Mouse (Mus musculus) midbrain, embryonic 12.5 days (tissue): ENCODE data around the gene Alox12. TPM values are rescaled to one million over a fixed set of nuclear protein-coding genes. Genes with fewer than 3 reads are reported as not detected.
A peak's percentile ranks its signal among the peaks of the same experiment; 100 is the strongest.

ENCODE experiments used
- ATAC-seq: fragments of 200-750 bp; cut with Nextera tagmentation; 2 replicates; pipeline ENCODE4 v1.8.0; 2017; ENCODE audit warnings: low read depth, moderate TSS enrichment, moderate library complexity; ENCODE audit not compliant: low FRiP score
- H3K27ac ChIP-seq: fragments of 300-500 bp; sonication (generic); replicated peaks from 2 replicates; pipeline ENCODE4 v1.5.1; 2016; ENCODE audit warnings: mild to moderate bottlenecking
- H3K27me3 ChIP-seq: fragments of 300-500 bp; sonication (generic); 2 replicates; pipeline ENCODE4 v1.6.1; 2016; ENCODE audit warnings: mild to moderate bottlenecking
- H3K36me3 ChIP-seq: fragments of 300-500 bp; sonication (generic); 2 replicates; pipeline ENCODE4 v1.6.1; 2016
- H3K4me1 ChIP-seq: fragments of 300-500 bp; sonication (generic); 2 replicates; pipeline ENCODE4 v1.6.1; 2016
- H3K4me2 ChIP-seq: fragments of 300-500 bp; sonication (generic); replicated peaks from 2 replicates; pipeline ENCODE4 v1.6.1; 2016; ENCODE audit warnings: mild to moderate bottlenecking, moderate library complexity
- H3K4me3 ChIP-seq: fragments of 300-500 bp; sonication (generic); 2 replicates; pipeline ENCODE4 v1.5.1; 2016; ENCODE audit warnings: mild to moderate bottlenecking
- H3K9ac ChIP-seq: fragments of 300-500 bp; sonication (generic); replicated peaks from 2 replicates; pipeline ENCODE4 v1.6.1; 2016; ENCODE audit warnings: mild to moderate bottlenecking, moderate library complexity
- H3K9me3 ChIP-seq: fragments of 300-500 bp; sonication (generic); 2 replicates; pipeline ENCODE4 v1.6.1; 2016; ENCODE audit warnings: mild to moderate bottlenecking
- WGBS: fragments of 180-500 bp; shearing (Covaris S2); methylation state at CpG from one replicate; pipeline ENCODE4 v1.1.7; 2016; 5-methylcytosine and 5-hydroxymethylcytosine counted together
- microRNA counts: library from miRNA; unstranded; fragments of <30 nt; microRNA quantifications from one replicate; lab custom pipeline; 2017
- microRNA-seq: library from miRNA; unstranded; fragments of <30 nt; microRNA quantifications from one replicate; pipeline ENCODE4, GENCODE M21; 2017
- polyA plus RNA-seq: library from polyadenylated mRNA; unstranded; fragments of >200 nt; fragmentation: Nextera tagmentation; extraction: Ambion mirVana; gene quantifications from 2 replicates; pipeline ENCODE4 v1.2.1, GENCODE M21; 2016

Gene Alox12
- polyA plus RNA-seq, 1 experiment from 2014 or later: 1.8 TPM

GRCm38 (mm10) chr11:70206801-70207200 lies 48.4 kb downstream of the Alox12 start:
- no peak overlapping the region for H3K9ac ChIP-seq
- no peak overlapping the region for H3K4me3 ChIP-seq
- H3K27ac ChIP-seq: no peak overlapping the region
- WGBS: 83% methylated on average over 2 of the region's 2 CpGs
- H3K4me2 ChIP-seq: no peak overlapping the region
- no peak for ATAC-seq
- H3K36me3 ChIP-seq: no peaks in the 10 kb centered on the region
- peaks cover 13% of the 10 kb centered on the region for H3K27me3 ChIP-seq
- no peaks in the 10 kb centered on the region for H3K4me1 ChIP-seq
- no peaks in the 10 kb centered on the region for H3K9me3 ChIP-seq

GRCm38 (mm10) chr11:70201691-70202090 lies 53.5 kb downstream of the Alox12 start:
- no peaks in the 10 kb centered on the region for H3K36me3 ChIP-seq
- no peak overlapping the region for H3K4me2 ChIP-seq
- H3K27me3 ChIP-seq: 0 out of 2 replicates have a peak, but pooled peaks cover 5% of the 10 kb centered on the region
- H3K9ac ChIP-seq: no peak overlapping the region
- no peak overlapping the region for H3K4me3 ChIP-seq
- WGBS: 36% methylated on average over 5 of the region's 5 CpGs
- no peak for ATAC-seq
- H3K9me3 ChIP-seq: no peaks in the 10 kb centered on the region
- H3K27ac ChIP-seq: no peak overlapping the region
- H3K4me1 ChIP-seq: no peaks in the 10 kb centered on the region

GRCm38 (mm10) chr11:70200036-70200608 lies 55.0 kb downstream of the Alox12 start:
- H3K4me1 ChIP-seq: no peaks in the 10 kb centered on the region
- WGBS: 88% methylated on average over 5 of the region's 5 CpGs

GRCm38 (mm10) chr11:70199107-70199506 lies 56.0 kb downstream of the Alox12 start:
- no peaks in the 10 kb centered on the region for H3K27me3 ChIP-seq
- H3K9me3 ChIP-seq: no peaks in the 10 kb centered on the region
- H3K4me3 ChIP-seq: no peak overlapping the region
- H3K4me2 ChIP-seq: no peak overlapping the region
- no peak for ATAC-seq
- H3K4me1 ChIP-seq: no peaks in the 10 kb centered on the region
- no peak overlapping the region for H3K9ac ChIP-seq
- 85% methylated on average over 8 of the region's 8 CpGs for WGBS
- H3K36me3 ChIP-seq: no peaks in the 10 kb centered on the region
- H3K27ac ChIP-seq: no peak overlapping the region

More at GRCm38 (mm10) chr11:70200036-70200608, 55.0 kb downstream of the Alox12 start:
- no peak overlapping the region for H3K4me3 ChIP-seq
- no peaks in the 10 kb centered on the region for H3K36me3 ChIP-seq
- no peak overlapping the region for H3K4me2 ChIP-seq
- H3K9me3 ChIP-seq: no peaks in the 10 kb centered on the region
- ATAC-seq: no peak
- H3K27me3 ChIP-seq: no peaks in the 10 kb centered on the region
- H3K27ac ChIP-seq: no peak overlapping the region
- H3K9ac ChIP-seq: no peak overlapping the region

- ATAC-seq: no peak
- no peaks in the 10 kb centered on the region for H3K27me3 ChIP-seq
- WGBS: 91% methylated on average over 3 of the region's 3 CpGs
Observed at GRCm38 (mm10) chr11:70198332-70198731, 56.8 kb downstream of the Alox12 start.

GRCm38 (mm10) chr11:70193354-70194285 lies 61.5 kb downstream of the Alox12 start:
- H3K4me2 ChIP-seq: no peak overlapping the region
- H3K4me3 ChIP-seq: no peak overlapping the region
- no peaks in the 10 kb centered on the region for H3K4me1 ChIP-seq
- ATAC-seq: no peak
- 67% methylated on average over 11 of the region's 11 CpGs for WGBS
- no peak overlapping the region for H3K27ac ChIP-seq
- H3K9ac ChIP-seq: no peak overlapping the region
- H3K9me3 ChIP-seq: no peaks in the 10 kb centered on the region
- no peaks in the 10 kb centered on the region for H3K27me3 ChIP-seq
- H3K36me3 ChIP-seq: no peaks in the 10 kb centered on the region

More at GRCm38 (mm10) chr11:70198332-70198731, 56.8 kb downstream of the Alox12 start:
- no peak overlapping the region for H3K9ac ChIP-seq
- H3K4me1 ChIP-seq: no peaks in the 10 kb centered on the region
- H3K4me3 ChIP-seq: no peak overlapping the region
- no peaks in the 10 kb centered on the region for H3K9me3 ChIP-seq
- H3K4me2 ChIP-seq: no peak overlapping the region
- no peaks in the 10 kb centered on the region for H3K36me3 ChIP-seq
- no peak overlapping the region for H3K27ac ChIP-seq

- no peak for ATAC-seq
- WGBS: 78% methylated on average over 4 of the region's 4 CpGs
- Histone ChIP-seq H3K9me3 (no peaks in the 10 kb centered on the region), H3K27ac (no peak overlapping the region), H3K9ac (no peak overlapping the region), H3K4me1 (no peaks in the 10 kb centered on the region), H3K36me3 (no peaks in the 10 kb centered on the region), H3K4me2 (no peak overlapping the region), H3K27me3 (no peaks in the 10 kb centered on the region), H3K4me3 (no peak overlapping the region)
Observed at GRCm38 (mm10) chr11:70192157-70192556, 63.0 kb downstream of the Alox12 start.

MicroRNAs within 50 kb of the gene (microRNA counts, 519-probe panel; counts per million panel counts)
- not detected for microRNA mmu-miR-195 (lab: Ali Mortazavi, UCI)
- microRNA mmu-miR-497 (lab: Ali Mortazavi, UCI): not detected

Small RNA genes lying within 50 kb of the gene (microRNA-seq; reads per million reads assigned to microRNA genes)
- 509 reads per million, percentile 71 among the genes with 10 or more reads in this experiment for gene Mir195a
- not detected for gene Mir497
- not detected for gene Mir497b

Other genes starting within 250 kb of the Alox12 start
- 50.7 and 57.9 TPM in 2 replicates for gene Acadvl, start 239.9 kb downstream of the Alox12 start, polyA plus RNA-seq
- 23.9 and 30.2 TPM in 2 replicates for gene Dlg4, start 238.4 kb downstream of the Alox12 start, polyA plus RNA-seq
- gene Asgr1, start 201.3 kb downstream of the Alox12 start, polyA plus RNA-seq: 0.33 and 0.89 TPM in 2 replicates
- not detected in 2 replicates for gene Asgr2, start 162.7 kb downstream of the Alox12 start, polyA plus RNA-seq
- gene Mgl2, start 125.0 kb downstream of the Alox12 start, polyA plus RNA-seq: 0.47 and 1.0 TPM in 2 replicates
- gene Clec10a, start 99.2 kb downstream of the Alox12 start, polyA plus RNA-seq: 0.58 and 1.3 TPM in 2 replicates
- 1.9 and 2.8 TPM in 2 replicates for gene Slc16a11, start 42.6 kb downstream of the Alox12 start, polyA plus RNA-seq
- gene Slc16a13, start 34.3 kb downstream of the Alox12 start, polyA plus RNA-seq: 19.0 and 19.5 TPM in 2 replicates
- 5.2 and 5.4 TPM in 2 replicates for gene Bcl6b, start 25.6 kb downstream of the Alox12 start, polyA plus RNA-seq
- gene 0610010K14Rik, start 17.4 kb downstream of the Alox12 start, polyA plus RNA-seq: 210 and 213 TPM in 2 replicates
- gene Gm21988, start 15.5 kb downstream of the Alox12 start, polyA plus RNA-seq: 10.5 and 12.4 TPM in 2 replicates
- 172 and 188 TPM in 2 replicates for gene Rnasek, start 15.5 kb downstream of the Alox12 start, polyA plus RNA-seq
- gene Alox12e, start 67.3 kb upstream of the Alox12 start, polyA plus RNA-seq: not detected in 2 replicates
- gene Alox15, start 96.7 kb upstream of the Alox12 start, polyA plus RNA-seq: 0.14 and 0.21 TPM in 2 replicates
- gene Pelp1, start 154.7 kb upstream of the Alox12 start, polyA plus RNA-seq: 40.0 and 40.3 TPM in 2 replicates
- 37.0 and 41.1 TPM in 2 replicates for gene Arrb2, start 177.3 kb upstream of the Alox12 start, polyA plus RNA-seq
- 37.6 and 39.2 TPM in 2 replicates for gene Med11, start 196.6 kb upstream of the Alox12 start, polyA plus RNA-seq
- 0.21 and 0.33 TPM in 2 replicates for gene Zmynd15, start 204.1 kb upstream of the Alox12 start, polyA plus RNA-seq
- gene Cxcl16, start 204.6 kb upstream of the Alox12 start, polyA plus RNA-seq: 1.6 and 1.7 TPM in 2 replicates
- 0.46 TPM in 1 of 2 replicates, not detected in the other for gene Tm4sf5, start 249.9 kb upstream of the Alox12 start, polyA plus RNA-seq